Mouse (Mus musculus): ENCODE data around the gene Midn.
"Not testable (repeated sequence)": the region's sequence is repeated elsewhere in the genome, so short reads cannot be mapped to it uniquely, and the experiment has no call there.

The Midn gene

GRCm38 (mm10) chr10:80159021-80159560, 11.0 kb downstream of the Midn start:
- DNase-seq = no peak

DNA sequence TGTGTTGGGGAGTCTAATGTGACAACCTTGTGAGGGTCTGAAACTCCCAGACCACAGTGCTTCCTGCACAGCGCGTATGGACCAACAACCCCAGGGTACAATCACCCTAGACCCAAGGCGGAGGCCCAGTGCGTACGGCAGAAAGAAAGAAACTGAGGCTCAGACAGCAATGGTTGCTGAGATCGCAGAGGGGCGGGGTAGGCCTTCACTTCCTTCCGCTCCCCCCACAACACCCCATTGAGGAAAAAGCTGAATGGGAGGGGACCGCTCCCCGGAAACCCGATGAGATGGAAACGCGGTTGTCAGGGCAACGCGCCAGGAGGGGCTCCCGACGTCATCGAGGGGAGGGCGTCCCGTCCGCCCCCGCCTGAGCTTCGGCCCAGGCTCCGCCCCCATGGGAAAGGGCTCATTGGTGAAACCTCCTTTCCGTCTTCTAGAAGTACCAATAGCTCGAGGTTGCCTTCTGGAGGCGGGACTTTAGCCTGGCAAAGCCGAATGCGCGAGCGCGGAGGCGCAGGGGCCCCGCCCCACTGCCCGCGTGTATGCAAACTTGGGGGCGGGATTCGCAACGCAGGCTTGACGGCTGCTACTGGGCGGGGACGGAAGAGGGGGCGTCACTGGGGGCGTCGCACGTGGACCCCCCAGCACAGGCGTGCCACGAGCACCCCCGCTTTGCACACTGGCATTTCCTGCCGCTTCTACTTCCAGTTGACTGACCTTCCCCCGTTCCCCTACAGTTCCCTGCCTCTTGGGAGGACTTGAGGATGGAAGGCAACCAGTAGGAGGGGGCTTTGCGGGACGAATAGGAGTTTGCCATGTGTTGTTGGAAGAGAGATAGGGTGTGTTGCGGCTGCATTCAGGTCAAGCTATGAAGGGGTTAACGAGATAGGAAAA, 11.7 kb downstream of the Midn start:
- peak; percentile 98 for DNase-seq

DNA sequence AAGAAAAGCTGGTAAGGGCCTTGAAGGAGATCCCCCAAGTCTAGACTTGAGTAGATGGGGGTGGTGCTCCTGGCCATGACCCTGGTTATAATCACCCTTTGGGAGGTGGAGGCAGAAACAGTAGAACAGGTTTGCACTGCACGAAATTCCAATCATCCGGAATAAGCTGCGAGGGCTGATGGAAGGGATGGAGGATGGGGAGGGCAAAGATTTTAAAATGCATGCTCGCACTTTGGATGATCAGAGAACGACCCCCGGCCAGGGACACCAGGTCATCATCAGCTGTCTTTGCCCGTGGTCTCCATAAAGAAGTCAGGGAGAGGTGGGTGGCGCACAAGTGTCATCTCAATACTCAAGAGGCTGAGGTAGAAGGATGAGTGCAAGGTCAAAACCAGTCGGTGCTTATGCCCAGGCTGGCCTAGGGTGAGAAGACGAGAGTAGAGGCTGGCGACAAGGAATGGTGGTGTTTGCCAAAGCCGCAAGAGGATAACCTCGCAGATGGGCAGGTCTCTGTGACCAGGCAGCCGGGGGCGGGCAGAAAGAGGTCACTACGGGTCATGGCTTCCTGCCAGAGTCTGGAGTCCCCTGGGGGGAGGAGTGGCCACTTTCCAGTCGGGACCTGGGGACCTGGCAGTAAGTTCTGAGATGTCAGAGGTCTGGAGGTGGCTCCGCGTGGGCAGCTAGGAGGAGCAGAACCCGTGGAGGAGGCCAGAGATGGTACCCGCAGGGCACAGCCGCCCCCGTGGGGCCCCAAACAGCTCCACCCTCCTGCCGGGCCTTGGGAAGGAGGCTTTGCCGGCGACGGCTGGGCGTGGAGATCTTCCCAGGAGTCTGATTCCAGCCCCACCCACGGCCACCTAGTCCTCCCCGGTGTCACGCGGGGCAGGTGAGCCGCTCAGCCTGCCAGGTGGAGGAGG, 12.6 kb downstream of the Midn start:
- peak; percentile 78 for DNase-seq

DNA sequence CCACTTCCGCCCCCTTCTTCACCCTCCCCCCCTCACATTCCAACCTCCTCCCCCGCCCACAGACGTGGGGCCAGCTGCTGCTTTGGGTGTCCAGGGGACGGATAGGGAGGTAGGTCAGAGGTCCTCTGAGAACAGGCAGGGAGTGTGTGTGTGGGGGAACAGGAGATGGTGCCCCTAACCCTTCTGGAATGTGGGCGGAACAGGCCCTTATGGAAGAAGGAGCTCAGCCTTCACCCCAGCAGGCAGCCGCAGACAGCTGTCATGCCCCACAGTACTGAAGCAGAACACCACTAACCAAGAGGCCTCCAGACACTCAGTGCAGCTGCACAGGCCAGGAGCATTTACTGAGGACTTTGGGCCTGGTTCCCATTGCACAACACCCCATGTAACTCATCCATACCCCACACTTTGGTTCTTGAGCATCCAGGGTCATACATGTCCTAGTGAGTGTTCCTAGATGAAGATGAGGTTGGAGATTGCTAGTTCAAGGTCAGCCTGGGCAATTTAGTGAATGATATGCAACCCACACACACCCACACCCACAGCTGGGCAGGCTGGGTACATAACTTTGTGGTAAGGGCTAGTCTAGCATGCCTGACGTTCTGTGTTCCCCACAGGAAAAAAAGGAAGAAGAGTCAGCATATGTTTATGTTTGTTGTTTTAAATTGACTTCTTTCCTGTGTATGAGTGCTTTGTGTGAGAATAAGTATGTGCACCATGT, 13.6 kb downstream of the Midn start:
- no peak for DNase-seq

GRCm38 (mm10) chr10:80162243-80162608, 14.2 kb downstream of the Midn start:
- no peak for DNase-seq

GRCm38 (mm10) chr10:80162716-80163299, 14.7 kb downstream of the Midn start:
- no peak for DNase-seq

GRCm38 (mm10) chr10:80163721-80164120, 15.6 kb downstream of the Midn start:
- no peak for DNase-seq

DNA sequence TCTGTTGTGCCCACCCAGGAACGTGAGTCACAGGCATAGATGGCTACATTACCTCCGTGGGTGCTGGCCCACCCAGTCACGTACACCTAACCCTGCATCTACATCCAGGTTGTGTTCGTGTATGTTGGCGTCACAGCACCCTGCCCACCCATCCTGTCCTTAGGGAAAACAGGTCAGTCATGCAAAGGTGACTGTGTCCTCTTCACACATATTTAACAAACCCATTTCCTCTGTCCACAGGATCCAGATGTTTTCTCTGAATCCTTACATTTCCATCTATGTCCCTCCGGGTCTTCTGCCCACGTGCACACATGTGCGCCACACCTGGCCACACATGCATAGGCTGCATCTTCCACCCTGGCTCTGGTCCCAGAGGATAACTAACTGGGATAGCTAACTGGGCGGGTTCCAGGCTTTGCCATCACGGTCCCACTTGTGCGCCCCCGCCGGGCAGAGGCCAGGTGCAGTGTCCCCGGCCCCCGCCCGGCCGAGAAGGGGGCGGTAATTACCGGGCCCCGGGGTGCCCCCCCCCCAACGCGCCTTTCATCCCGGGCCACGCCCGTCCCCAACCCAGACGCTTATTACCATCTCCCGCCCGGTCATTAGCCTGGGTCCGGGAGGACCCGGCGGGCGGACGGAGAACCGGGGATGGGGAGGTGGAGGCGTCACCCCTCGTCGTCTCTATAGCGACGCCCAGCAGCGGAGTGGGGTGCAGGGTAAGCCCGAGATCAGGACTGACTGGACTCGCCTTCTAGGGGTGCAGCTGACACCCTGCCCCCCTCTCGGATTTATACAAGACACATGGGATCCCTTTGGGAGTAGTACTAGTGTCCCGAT, 16.3 kb downstream of the Midn start:
- DNase-seq = no peak

GRCm38 (mm10) chr10:80164998-80165344, 16.9 kb downstream of the Midn start:
- DNase-seq = peak; percentile 98

GRCm38 (mm10) chr10:80165392-80166128, 17.5 kb downstream of the Midn start, which contains the start of gene Cirbp:
TSS of gene Cirbp (plus strand) at chr10:80165985.
- no peak for DNase-seq

- DNase-seq = not testable (repeated sequence)
Measured at GRCm38 (mm10) chr10:80166136-80166535, 18.1 kb downstream of the Midn start.

- DNase-seq = peak; percentile 99
Measured at GRCm38 (mm10) chr10:80167460-80168037, 19.5 kb downstream of the Midn start.

DNA sequence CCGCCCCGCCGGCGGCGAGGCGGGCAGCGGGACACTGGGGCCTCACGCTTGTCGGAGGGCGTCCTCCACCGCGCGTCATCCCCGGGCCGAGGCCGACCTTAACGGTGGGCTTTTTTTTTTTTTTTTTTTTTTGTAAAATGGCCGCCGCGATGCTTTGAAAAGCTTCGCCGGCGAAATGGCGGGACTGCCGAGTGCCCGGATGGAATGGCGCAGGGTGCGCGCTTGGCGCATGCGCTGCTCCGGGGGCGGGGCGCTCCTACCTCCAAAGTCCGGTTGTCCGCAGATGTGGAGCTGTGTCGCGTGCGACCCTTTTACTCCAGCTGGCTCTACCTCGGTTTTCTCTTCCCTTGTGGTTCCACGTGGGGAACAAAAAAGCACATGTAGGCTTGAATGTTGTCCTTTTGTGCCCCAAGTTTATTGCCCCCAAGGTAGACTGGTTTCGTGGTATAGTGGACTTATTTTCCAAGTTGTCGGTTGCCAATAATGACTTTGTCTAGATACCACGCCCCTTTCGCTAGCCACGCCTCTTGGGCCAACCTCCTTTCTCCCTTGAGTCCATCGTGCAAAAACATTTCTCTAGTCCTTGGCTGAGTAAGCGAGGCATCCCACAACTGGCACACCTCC, 20.1 kb downstream of the Midn start:
- DNase-seq = peak; percentile 93

GRCm38 (mm10) chr10:80169070-80169469, 21.0 kb downstream of the Midn start:
- no peak for DNase-seq

DNA sequence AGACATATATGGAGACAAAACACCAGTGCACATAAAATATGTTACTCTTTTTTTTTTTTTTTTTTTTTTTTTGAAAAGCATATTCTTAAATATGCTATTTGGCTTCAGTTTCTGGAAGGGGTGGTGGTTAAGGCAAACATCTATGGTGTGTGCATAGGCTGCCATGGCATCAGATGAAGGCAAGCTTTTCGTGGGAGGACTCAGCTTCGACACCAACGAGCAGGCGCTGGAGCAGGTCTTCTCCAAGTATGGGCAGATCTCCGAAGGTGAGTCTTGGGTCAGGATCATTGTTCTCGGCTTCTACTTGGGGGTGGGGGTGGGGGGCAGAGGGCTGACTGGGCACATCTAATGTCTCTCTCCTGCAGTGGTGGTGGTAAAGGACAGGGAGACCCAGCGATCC, 21.6 kb downstream of the Midn start:
- DNase-seq = no peak

DNA sequence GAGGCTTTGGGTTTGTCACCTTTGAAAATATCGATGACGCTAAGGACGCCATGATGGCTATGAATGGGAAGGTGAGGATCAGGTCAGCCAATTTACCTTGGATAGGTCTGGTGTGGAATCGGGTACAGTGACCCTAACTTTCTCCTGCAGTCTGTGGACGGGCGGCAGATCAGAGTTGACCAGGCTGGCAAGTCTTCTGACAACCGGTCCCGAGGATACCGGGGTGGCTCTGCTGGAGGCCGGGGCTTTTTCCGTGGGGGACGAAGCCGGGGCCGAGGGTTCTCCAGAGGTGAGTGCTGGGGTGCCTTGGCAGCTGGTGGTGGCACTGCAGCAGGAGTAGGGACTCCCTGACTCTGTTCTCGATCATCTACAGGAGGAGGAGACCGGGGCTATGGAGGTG, 22.0 kb downstream of the Midn start:
- peak; percentile 45 for DNase-seq

- peak; percentile 48 for DNase-seq
Measured at GRCm38 (mm10) chr10:80170601-80171021, 22.5 kb downstream of the Midn start.

- peak; percentile 38 for DNase-seq
Measured at GRCm38 (mm10) chr10:80171252-80171651, 23.2 kb downstream of the Midn start.

DNA sequence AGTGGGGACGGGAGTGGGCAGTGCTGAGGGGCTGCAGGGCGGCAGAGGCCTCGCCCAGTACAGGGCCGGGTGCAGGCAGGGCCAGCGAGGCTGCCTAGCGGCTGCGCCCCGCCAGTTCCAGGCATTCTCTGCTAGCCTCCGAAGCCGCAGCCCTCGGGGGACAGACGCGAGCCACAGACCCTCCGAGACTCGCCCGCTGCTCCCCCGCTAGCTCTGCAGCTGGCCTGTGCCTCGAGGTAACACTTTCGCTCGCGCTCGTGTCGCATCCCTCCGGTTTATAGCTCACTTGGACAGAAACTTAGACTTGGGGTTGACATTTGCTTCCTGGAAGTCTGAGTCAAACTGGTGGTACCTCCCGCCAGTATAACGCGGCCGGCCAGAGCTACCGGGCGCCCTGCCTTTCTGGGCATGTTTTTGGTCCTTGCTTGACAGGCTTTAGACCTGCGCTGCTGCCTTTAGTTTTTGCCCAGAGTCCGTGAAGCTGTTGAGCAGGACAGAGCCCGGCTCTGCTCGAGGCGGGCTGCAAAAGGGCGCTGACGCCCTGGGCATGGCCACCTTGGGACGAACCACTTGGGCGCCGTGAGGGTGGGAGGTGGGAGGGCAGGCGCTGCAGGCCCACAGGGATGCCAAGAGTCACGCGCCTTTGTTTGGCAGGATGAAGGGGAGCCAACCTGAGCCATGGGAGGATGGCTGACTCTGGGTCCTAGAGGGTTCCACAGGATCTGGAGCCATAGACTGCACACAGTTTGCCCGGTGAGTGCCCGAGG, 23.9 kb downstream of the Midn start:
- DNase-seq = peak; percentile 41

Measured in cerebellum, adult 11 months (tissue).